Mouse (Mus musculus): ENCODE data around the gene Grwd1.

Gene Grwd1

DNA sequence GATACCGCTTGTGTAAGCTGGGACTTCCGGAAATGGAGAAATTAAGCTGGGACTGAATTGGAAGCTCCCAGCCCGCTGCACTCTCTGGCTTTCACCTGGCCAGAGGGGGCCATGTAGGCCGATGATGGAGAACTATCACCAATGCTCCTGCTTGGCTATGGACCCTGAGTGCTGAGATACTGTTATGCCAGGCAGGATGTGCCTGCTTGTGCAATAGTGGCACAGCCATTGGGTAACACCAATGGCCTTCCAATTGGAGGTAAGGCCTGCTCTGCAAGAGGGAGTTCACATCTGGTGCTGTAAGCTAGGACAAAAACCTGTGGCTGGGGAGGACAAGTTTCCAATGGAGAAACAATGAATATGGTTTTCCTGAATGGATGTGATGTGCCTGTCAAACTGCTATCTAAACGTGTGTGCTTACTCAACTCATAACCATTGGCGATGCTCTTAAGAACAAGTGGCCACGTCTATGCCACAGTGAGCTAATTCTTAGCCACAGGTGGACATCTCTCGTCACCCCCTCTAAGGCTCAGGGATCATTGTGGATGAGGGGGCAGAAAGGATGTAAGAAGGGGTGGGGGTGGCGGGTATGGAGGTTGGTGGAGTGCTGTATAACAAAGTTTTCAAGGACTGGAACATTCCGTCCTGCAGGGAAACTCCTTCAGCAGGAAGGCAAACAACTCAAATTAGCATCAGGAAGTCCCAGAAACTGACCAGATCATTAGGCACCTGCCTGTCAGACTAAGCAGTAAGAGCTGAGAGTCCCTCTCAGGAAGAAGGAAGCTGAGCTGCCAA lies 12.4 kb upstream of the Grwd1 start:
- no peak for DNase-seq (ENCODE audit: low spot score)

DNA sequence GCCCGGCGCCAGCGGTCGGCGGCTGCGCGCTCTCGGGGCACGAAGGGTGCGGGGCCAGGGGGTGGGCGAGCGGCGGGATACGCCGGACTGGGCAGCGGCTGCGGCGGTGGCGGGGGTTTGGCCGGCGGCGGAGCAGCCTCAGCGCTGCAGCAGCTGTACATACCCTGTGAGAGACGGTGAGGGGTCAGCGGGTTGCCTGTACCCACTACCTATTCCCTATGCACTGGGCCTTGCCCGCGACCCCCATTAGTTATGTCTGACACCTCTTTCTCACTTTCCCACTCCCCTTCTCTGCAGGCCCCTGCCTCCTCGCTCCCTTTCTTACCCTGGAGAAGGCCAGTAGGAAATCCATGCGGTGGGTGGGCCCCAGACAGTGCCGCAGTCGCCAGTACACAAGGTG lies 3.2 kb upstream of the Grwd1 start:
- DNase-seq (ENCODE audit: low spot score): no peak

DNA sequence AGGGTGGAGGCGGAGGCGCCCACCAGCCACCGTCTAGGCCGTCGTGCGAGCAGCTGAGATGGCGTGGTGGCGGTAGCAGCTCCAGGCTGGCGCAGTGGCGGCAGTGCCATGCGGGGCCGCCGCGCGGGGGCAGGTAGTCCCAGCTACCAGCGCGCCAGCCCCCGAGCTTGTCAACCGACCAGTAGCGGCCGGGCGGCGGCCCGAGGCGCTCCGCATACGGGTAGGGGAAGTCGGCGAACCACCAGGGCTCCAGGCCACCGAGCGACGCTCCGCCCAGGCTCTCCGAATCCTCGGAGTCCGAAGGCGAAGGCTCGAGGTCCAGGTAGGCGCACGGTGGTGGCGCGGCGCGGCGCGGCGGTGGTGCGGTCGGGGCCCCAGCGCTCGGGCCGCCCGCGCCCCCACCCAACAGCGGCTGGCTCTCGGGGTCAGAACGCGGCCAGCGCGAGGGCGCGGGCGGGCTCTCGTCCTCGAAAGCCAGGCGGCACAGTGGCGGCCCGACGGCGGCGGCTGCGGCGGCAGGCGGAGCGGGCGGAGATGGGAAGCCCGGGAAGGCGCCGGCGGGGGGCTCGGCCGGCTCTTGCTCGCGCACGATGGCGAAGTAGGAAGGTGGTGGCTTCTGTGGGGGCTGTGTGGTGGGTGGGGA lies 2.5 kb upstream of the Grwd1 start:
- no peak for DNase-seq (ENCODE audit: low spot score)

DNA sequence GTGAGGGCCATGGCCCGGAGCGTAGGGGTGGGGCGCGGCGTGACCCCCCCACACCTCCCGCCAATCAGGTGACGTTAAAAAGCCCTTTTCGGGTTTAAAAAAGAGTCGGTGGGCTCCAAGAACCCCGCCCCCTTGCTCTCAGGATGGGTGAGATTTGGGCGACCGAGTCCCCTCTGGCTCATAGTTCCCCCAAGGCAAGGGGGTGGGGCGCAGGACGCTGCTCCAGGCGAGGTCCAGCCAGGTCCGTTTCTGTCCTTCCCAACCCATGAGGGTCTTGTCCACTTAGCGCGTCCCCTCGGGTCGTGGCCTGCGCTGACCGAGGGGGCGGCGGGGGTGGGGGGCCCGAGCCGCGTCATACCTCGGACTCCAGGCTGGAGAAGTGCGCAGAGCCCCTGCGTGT lies 1.7 kb upstream of the Grwd1 start:
- DNase-seq (ENCODE audit: low spot score): no peak

DNA sequence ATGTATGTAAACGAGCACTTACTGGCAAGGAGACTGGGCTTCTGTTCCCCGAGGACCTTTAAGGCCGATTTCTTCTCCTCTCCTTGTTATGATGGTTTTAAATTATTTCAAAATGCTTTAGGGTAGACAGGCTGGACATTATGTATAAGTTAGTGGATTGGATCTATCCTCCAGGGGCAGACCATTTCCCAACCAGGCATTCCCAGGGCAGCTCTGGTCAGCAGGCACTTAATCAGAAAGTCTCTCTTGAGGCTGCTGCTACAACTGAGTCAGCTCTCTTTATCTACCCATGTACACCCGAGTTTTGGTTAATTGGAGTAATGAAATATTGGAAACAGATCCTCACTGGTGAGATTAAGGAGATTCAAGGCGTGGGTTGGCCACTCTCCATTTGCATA lies 383 bp upstream of the Grwd1 start:
- DNase-seq (ENCODE audit: low spot score): no peak

DNA sequence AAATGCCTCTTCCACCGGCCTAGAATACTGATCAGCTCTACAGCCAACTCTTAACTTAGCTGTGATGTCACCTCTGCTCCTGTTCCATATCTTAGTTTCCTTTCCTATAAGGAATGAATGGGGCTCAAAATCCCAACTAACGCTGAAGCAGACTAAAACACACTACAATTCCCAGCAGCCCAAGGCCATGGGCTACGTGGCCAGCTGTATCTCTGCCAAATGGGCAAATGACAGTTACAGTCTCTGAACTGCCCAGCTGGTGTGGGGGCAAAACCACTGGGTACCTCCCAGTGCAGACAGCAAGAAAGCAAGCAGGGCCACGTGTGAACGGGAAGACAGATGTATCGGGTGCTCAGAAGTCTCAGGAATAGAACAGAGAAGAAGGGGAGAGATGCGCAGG lies 4.1 kb downstream of the Grwd1 start:
- DNase-seq (ENCODE audit: low spot score): no peak

DNA sequence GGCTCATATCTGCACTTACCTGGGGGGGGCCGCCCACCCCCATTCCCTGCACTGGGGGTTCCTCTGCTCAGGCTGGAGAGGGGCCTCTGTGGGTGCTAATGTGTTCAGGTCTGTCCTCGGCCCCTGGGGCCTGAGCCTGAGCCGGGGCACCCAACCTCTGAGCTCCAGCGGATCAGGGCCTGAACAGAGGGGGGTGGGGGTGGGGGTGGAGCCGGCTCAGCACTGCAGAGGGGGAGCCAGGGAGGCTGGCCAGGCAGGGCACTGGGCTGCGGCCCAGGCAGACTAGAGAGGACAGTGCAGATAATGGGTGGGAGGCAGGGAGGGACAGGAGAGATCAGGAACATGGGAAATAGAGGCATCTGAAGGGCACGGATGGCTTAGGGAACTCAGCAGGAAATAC lies 6.1 kb downstream of the Grwd1 start, which contains the start of gene Kcnj14:
Kcnj14 (minus strand) TSS at position 185 of the 400 bp plus-strand sequence.
- no peak for DNase-seq (ENCODE audit: low spot score)

DNA sequence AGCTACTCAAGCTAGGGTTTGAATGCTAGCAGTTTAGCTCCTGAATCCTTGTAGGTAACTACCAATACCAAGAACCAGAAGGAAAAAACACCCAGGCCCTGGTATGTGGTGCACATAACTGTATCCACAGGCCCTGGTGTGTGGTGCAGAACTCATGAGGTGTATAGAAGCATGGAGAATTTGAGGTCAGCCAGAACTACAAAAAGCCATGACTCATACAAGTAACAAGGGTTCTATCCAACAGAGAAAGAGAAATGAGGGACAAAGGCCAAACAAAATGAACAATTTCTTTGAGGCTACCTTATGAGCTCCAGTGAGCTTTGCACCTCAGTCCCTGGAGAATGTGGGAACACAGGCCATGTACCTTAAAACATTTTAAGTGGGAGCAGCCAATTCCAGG lies 9.8 kb downstream of the Grwd1 start:
- no peak for DNase-seq (ENCODE audit: low spot score)

DNA sequence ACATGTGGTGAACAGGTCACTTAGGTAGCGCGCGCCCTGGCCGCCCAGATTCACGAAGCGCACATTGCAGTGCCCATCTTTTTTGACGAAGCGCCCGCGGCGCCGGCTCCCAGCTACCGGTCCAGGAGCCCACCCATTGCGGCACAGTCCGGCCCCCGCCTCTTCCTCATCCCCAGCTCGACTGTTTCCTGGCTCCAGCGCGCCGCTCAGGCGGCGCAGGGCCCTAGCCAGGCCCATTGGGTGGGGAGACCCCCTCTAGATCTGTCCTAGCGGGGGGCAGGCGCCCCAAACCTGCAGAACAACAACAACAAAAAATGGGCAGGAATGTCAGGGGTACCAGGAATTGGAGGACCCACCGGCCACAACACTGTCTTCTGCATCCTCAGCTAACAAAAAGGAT lies 10.9 kb downstream of the Grwd1 start:
- DNase-seq (ENCODE audit: low spot score): no peak

DNA sequence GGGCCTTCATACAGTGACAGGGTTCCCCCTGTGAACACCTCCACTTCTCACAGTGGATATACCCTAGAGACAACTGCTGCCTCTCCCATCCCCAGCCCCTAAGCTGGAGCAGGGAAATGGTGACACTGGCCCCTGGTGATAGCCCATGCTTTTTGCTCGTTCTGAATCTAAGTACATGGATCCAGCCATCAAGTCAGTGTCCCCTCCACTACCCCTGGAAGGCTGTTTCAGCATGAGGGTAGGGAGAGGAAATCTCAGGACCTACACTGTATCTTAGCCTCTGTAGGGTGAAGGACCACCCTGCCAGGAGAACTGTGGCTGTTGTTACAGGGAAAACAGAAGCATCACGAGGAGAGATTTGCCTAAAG lies 14.8 kb downstream of the Grwd1 start:
- no peak for DNase-seq (ENCODE audit: low spot score)

DNA sequence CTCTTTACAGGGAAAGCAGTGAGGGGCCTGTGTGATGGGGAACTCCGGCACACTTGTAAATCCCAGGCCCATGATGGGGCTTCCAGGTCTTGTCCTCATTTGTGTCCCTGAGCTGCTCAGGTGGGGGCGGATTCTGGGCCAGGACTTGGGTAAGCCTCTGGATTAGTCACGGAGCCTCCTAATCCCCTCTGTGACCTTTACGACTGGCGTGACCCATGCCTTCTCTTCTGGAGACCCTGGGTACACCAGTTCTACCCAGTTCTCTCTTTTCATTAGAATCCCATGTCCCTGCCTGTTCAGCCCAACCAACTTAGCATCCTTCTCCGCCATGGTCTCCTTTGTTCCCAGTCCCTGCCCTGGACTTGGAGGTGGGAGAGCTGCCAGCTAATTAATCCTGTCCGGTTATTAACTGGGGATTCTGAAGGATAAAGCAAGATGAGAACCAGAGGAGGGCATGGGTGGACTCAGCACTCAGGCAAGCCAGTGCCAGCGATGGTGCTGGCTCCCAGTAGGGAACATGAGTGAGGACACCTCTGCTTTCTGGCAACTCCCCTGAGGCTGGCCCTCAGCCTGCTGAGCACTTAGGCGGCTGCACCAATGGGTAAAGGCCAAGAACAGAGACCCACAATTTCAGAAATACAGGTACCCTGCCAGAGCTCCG lies 15.3 kb downstream of the Grwd1 start:
- no peak for DNase-seq (ENCODE audit: low spot score)

DNA sequence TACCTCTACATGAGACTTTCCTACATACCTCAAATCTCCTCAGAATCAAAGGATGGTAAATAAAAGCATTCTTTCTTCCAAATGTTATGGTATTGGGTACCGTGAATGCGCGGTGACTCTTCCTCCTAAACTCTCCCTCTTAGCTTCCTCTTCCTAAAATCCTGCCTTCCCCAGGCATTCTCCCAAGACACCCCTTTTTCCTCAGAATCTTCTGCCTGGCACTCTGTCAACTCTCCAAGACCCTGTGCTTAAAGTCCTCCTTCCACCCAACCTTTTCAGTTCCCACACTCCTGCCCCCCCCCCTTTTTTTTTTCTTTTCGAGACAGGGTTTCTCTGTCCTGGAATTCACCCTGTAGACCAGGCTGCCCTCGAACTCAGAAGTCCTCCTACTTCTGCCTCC lies 15.9 kb downstream of the Grwd1 start:
- no peak for DNase-seq (ENCODE audit: low spot score)

DNA sequence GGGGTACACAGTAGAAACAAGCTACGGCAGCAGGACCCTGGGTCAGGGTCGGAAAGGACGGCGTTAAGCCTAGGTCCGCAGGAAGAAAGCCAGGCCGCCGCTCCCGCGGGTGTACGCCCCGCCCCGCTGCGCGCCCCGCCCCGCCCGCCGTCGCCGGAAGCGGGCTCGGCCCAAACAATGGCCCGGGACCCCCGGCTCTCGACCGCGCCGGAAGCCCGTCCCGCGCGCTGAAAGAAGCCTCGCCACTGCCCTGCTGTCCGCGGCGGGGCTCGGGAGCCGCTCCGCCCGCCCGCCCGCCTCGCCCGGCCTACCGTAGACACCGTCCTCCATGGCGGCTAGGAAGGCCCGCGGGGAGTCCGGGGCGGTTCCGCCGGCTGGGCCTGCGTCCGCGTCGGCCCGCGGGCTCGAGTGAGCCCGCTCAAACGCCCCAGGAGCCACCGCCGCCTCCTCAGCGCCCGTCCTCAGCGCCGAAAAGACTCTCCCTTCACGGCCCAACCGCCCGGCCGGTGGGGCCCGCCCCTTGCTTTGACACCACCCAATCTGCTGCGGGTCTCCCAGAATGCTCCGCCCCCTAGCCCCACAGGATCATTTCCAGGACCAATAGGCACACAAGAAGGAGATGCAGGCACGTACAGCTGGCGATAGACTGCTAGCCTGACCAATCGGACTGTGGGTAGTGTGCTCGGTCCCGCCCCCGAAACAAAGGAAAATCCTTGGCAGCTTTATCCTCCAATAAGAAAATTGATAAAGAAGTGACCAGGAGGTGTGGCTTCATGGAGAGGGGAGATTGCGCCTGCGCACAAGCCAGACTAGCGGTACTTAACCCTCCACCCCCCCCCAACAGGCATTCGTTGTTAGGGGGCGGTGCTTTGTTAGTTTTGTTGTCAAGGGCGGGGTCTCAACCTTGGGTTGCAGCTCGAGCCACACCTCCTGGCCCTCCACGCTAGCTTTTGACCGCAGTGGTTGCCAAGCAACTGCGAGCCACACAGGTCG lies 16.7 kb downstream of the Grwd1 start, which contains the start of gene Cyth2:
Cyth2 (minus strand) TSS at position 795 of the 993 bp plus-strand sequence.
- peak; percentile 99 for DNase-seq (ENCODE audit: low spot score)

DNA sequence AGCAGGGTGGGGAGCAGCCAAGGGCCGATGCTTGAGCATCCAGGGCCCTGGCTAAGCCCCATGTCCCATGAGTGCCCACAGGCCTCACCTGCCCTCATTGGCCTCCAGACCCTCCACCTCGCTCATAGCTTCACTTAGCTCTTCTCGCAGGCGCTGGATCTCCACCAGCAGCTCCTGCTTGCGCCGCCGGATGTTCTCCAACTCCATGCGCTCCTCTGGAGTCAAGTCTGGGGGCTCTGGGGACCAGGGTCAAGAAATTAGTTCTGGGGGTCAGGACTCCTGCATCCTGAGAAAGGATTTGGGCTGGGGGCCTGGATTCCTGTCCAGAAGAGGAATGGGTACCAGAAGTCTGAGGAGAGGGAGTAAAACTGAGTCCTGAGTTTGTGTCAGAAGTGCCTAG lies 17.8 kb downstream of the Grwd1 start:
- no peak for DNase-seq (ENCODE audit: low spot score)

DNA sequence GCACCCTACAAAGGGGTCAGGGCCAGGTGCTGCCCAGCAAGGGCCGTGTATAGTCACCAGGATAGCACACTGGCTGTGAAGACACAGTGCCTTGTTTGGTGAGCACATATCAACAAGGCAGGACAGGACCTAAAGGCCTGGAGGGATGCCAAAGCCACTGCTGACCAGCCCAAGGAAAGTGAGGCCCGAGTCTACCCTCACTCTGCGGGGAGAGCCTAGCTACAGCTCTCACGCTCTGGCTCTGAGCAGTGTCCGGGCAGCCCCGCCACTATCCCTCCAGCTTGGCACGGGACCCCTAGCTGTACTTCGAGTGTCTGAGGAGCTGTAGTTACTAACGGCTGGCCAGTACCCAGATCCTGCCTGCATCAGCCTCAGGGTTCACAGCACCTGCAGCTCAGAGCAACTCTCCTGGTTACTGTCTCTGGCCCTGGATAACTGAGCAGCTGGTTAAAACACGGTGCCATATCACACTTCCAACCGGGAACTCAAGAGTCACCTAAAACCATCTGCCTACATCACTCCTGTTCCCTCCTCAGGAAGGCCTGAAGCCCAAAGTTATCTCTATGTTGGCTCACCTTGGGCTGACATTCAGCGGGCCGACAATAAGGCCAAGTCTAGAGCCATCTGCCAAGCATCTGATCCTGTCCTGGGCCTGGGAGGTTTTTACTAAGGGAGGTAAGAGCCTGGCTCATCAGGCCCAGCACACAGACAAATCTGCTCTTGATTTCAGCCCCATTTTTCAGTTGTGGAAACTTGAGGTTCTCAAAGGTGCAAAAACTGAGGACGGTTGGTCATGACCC lies 21.3 kb downstream of the Grwd1 start:
- DNase-seq (ENCODE audit: low spot score): no peak

DNA sequence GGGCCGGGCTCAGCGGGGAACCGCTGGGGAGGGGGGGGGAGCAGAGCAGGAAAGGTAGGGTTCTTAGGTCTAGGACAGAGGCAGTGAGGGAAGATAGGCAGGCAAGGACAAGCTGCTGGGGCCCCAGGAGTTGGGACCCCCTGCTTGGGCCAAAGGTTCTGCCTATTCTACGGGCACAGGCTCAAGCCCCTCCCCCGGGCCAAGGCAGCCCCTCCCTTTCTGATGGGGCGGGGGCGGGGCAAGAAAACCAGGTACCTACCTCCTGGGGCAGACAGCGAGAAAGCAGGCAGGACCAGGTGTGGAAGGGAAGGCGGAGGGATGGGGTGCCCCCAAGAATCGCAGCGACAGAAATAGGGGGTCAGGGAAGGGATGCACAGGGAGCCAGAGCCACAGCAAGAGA lies 22.3 kb downstream of the Grwd1 start:
- no peak for DNase-seq (ENCODE audit: low spot score)

DNA sequence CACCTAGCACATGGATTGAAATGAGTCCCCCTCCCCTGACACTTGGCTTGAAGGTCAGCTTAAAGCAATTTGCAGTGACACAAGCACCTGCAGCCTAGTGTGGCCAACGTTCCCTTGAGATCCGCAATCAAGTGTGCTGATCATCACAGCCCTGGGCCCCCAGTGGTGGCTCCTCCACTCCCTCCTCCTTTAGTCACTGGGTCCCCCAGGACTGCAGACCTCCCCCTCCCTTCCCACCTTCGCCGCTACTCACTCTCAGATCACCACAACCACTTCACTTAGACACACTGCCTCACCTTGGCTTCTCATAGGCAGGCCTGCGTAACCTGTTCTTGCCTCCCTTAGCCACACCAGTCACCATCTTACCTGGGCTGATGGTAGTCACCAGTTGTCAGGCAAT lies 24.8 kb downstream of the Grwd1 start:
- no peak for DNase-seq (ENCODE audit: low spot score)

DNA sequence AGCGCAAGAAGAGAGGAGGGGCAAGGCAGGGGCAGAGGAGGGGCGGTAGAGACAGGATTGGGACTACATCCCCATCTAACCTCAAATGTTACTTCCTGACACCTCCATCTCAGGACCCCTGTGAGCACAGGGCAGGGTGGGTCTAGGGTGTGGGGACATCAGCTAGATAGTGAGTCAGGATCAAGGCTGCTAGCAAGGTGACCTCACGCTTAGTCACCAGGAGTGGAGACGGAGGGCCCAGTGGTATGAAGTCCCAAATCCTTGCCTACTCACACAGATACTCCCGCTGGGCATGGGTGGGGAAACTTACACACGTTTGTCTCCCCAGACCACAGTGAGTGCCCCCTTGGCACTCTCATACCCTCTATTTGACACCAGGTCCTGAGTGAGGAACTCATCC lies 28.2 kb downstream of the Grwd1 start:
- DNase-seq (ENCODE audit: low spot score): no peak

DNA sequence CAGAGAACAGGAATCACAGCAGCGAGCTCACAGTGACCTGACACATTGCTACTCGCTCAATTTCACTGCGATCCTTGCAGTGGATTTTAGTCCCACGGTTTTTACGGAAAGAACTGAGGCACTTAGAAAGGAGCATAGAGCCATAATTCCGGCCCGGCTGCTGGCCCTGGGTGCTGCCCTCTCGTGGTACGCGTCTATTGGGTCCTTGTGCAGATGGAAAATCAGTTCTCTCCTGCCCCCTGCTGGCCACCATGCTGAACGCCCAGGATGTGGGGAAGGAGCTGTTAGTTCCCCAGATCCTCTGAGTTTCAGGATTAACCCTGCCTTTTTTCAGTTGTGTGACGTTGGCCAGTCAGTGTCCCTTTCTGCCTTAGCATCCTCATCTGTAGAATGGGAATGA lies 29.4 kb downstream of the Grwd1 start:
- peak; percentile 94 for DNase-seq (ENCODE audit: low spot score)

DNA sequence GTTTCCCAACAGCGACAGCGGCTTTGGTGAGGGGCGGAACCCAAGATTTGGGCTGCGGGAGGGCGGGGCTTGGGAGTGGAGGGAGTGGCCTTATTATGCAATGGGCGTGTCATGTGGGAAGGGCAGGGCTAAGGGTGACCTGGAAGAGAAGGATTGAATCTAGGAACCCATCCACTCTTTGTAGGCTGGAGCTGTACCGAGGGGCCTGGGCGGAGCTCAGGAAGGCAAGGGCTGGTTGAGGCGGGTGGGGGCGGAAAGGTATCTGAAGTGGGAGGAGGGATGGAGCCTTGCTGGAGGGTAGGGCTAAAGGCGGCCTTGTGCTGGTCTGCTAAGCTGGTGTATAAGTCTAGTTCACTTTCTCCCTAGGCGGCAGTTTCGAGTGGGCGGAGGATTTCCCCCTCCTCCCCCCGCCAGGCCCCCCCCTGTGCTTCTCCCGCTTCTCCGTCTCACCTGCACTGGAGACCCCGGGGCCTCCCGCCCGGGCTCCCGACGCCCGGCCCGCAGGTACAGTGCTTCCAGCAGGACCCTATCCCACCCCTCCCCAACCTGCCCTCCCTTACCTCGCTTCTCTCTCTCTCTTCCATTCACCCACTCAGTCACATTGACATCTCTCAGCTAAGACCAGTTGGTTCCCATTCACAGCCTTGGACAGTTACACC lies 30.1 kb downstream of the Grwd1 start:
- peak; percentile 46 for DNase-seq (ENCODE audit: low spot score)

DNA sequence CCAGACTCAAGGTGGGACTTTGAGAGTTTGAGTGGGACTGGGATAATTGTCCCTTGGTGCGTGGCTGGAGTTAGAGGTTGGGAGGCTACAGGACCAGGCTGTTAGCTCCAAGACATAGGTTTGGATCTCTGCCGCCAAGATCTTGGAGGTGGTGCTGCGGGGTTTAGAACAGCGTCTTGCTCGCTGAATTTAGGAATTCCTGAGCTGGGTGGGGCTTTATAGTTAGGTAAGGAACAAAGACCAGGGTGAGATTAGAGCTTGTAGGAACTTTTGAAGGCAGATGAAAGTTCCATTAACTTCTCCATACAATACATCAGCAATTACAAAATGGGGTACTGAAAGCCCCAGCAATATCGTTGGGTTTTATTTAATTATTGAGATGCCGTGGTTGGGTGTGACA lies 30.7 kb downstream of the Grwd1 start:
- DNase-seq (ENCODE audit: low spot score): no peak

Measured in urinary bladder, postnatal 14 days (tissue).